Comparison of ENCODE assay signal across 19 mouse cellular contexts in genomic region chr17:55950601-55951000, GRCm38 (mm10). TPM values are rescaled to one million over a fixed set of nuclear protein-coding genes. Genes with fewer than 3 reads are reported as not detected.
DNase-seq lines count a peak whose midpoint lies in the region; ATAC-seq lines count a peak whose summit lies in the region.
"Had no signal": no experiment of that assay in that cellular context is flagged by ENCODE, and none has a peak within 500 bp of the region (broad histone marks: within the 10 kb centered on the region; RNA-seq: fewer than 3 reads in every experiment).

No protein-coding gene starts in this region.

- no peak overlapping the region for H3K9ac ChIP-seq in intestine, embryonic 14.5 days (ENCODE audit: low read length)
- no peak overlapping the region for H3K9ac ChIP-seq in intestine, embryonic 15.5 days
- H3K9ac ChIP-seq: forebrain, postnatal 0 days; heart, embryonic 12.5 days; hindbrain, embryonic 15.5 days had no signal

- H3K4me1 ChIP-seq in intestine, embryonic 14.5 days (replicated peaks; ENCODE audit: control insufficient read depth, insufficient read depth, low read length) = no peaks in the 10 kb centered on the region
- peaks cover 2% of the 10 kb centered on the region; the same call in 1 of the 2 replicates for H3K4me1 ChIP-seq in intestine, embryonic 15.5 days (replicated peaks)
- H3K4me1 ChIP-seq: heart, embryonic 12.5 days had no signal

- WGBS in intestine, embryonic 14.5 days = 69% methylated on average over 9 of the region's 9 CpGs
- 74% methylated on average over 9 of the region's 9 CpGs for WGBS in intestine, embryonic 15.5 days

- DNase-seq in cerebellum, adult 9-11 months = peak; percentile 14
- peak; percentile 27 for DNase-seq in intestine, embryonic 14.5 days (ENCODE audit: low spot score)
- peak; percentile 3 for DNase-seq in thymus, postnatal 4 days
- DNase-seq in thymus, adult 18-20 months = no peak
- no peak for DNase-seq in urinary bladder, postnatal 10 days (ENCODE audit: low spot score)
- DNase-seq: adrenal gland, adult 8-10 months; adrenal gland, postnatal 36 days; cerebellum, adult 11 months; cerebellum, adult 8-10 months; cerebellum, postnatal 36 days; forebrain, postnatal 0 days; gastrocnemius, postnatal 14 days had no signal

- H3K4me2 ChIP-seq in intestine, embryonic 14.5 days (ENCODE audit: low read length) = no peak overlapping the region
- no peak overlapping the region for H3K4me2 ChIP-seq in intestine, embryonic 15.5 days (replicated peaks)
- H3K4me2 ChIP-seq: heart, embryonic 12.5 days; hindbrain, embryonic 15.5 days had no signal

- no peak for ATAC-seq in cerebellum, adult (ENCODE audit: insufficient number of reproducible peaks, low FRiP score, low TSS enrichment)
- no peak for ATAC-seq in intestine, embryonic 14.5 days (replicated peaks; ENCODE audit: low FRiP score, low TSS enrichment, low read depth)
- no peak for ATAC-seq in intestine, embryonic 15.5 days
- ATAC-seq: forebrain, postnatal 0 days had no signal

- no peak overlapping the region for H3K27ac ChIP-seq in intestine, embryonic 14.5 days (ENCODE audit: low read depth)
- H3K27ac ChIP-seq in intestine, embryonic 15.5 days = no peak overlapping the region
- H3K27ac ChIP-seq: embryonic facial prominence, embryonic 10.5 days; hindbrain, embryonic 15.5 days had no signal

- H3K36me3 ChIP-seq in intestine, embryonic 14.5 days (ENCODE audit: control insufficient read depth, insufficient read depth, low read length) = no peaks in the 10 kb centered on the region
- H3K36me3 ChIP-seq in intestine, embryonic 15.5 days = no peaks in the 10 kb centered on the region
- H3K36me3 ChIP-seq: embryonic facial prominence, embryonic 10.5 days; G1E; heart, embryonic 12.5 days; hindbrain, embryonic 15.5 days had no signal

- no peaks in the 10 kb centered on the region for H3K27me3 ChIP-seq in intestine, embryonic 14.5 days (replicated peaks; ENCODE audit: control insufficient read depth, insufficient read depth, low read length)
- H3K27me3 ChIP-seq in intestine, embryonic 15.5 days (replicated peaks) = peaks cover 11% of the 10 kb centered on the region; the same call in 1 of the 2 replicates
- H3K27me3 ChIP-seq: hindbrain, embryonic 15.5 days had no signal

- H3K9me3 ChIP-seq in intestine, embryonic 14.5 days (ENCODE audit: control insufficient read depth, low read length) = no peaks in the 10 kb centered on the region
- no peaks in the 10 kb centered on the region for H3K9me3 ChIP-seq in intestine, embryonic 15.5 days
- H3K9me3 ChIP-seq: embryonic facial prominence, embryonic 10.5 days; G1E; heart, embryonic 12.5 days; hindbrain, embryonic 15.5 days had no signal

- H3K4me3 ChIP-seq in intestine, embryonic 14.5 days (ENCODE audit: low read depth, low read length) = no peak overlapping the region
- H3K4me3 ChIP-seq in intestine, embryonic 15.5 days (replicated peaks) = no peak overlapping the region
- H3K4me3 ChIP-seq: embryonic facial prominence, embryonic 10.5 days; heart, embryonic 12.5 days; hindbrain, embryonic 15.5 days had no signal

RNA-seq across cellular contexts. Expression of gene Zfp119b, which starts 1.3 kb away (rescaled TPM):
- polyA plus RNA-seq in intestine, embryonic 14.5 days (2014; fragmentation: Nextera tagmentation; extraction: Ambion mirVana) = 4.2 and 5.0 TPM in 2 replicates
- polyA plus RNA-seq in intestine, embryonic 15.5 days (2015; fragmentation: Nextera tagmentation; extraction: Ambion mirVana) = 3.5 and 4.4 TPM in 2 replicates

RNA-seq across cellular contexts. Expression of gene Ebi3, which starts 1.8 kb away (rescaled TPM):
- 2.5 and 2.8 TPM in 2 replicates for polyA plus RNA-seq in intestine, embryonic 14.5 days (2014; fragmentation: Nextera tagmentation; extraction: Ambion mirVana)
- polyA plus RNA-seq in intestine, embryonic 15.5 days (2015; fragmentation: Nextera tagmentation; extraction: Ambion mirVana) = 2.8 and 3.2 TPM in 2 replicates
- polyA plus RNA-seq: C2C12; heart, embryonic 12.5 days had no signal

RNA-seq across cellular contexts. Expression of gene Yju2, which starts 8.3 kb away (rescaled TPM):
- polyA plus RNA-seq in intestine, embryonic 14.5 days (2014; fragmentation: Nextera tagmentation; extraction: Ambion mirVana) = 18.6 and 23.6 TPM in 2 replicates
- polyA plus RNA-seq in intestine, embryonic 15.5 days (2015; fragmentation: Nextera tagmentation; extraction: Ambion mirVana) = 21.0 and 21.4 TPM in 2 replicates

RNA-seq across cellular contexts. Expression of gene Shd, which starts 19.7 kb away (rescaled TPM):
- polyA plus RNA-seq in intestine, embryonic 14.5 days (2014; fragmentation: Nextera tagmentation; extraction: Ambion mirVana) = 13.2 and 18.3 TPM in 2 replicates
- polyA plus RNA-seq in intestine, embryonic 15.5 days (2015; fragmentation: Nextera tagmentation; extraction: Ambion mirVana) = 9.0 and 9.4 TPM in 2 replicates
- polyA plus RNA-seq: C2C12 had no signal

RNA-seq across cellular contexts. Expression of gene Fsd1, which starts 35.7 kb away (rescaled TPM):
- polyA plus RNA-seq in intestine, embryonic 14.5 days (2014; fragmentation: Nextera tagmentation; extraction: Ambion mirVana) = 16.9 and 18.8 TPM in 2 replicates
- polyA plus RNA-seq in intestine, embryonic 15.5 days (2015; fragmentation: Nextera tagmentation; extraction: Ambion mirVana) = 8.9 and 11.5 TPM in 2 replicates
- polyA plus RNA-seq: G1E had no signal

Comparison
In these comparisons a context has a peak if more than half of its experiments do, and no peak if none do; other contexts are left out.
1. DNase-seq: peak in cerebellum, adult 9-11 months (single experiment), intestine, embryonic 14.5 days (single experiment) and thymus, postnatal 4 days (single experiment); none in thymus, adult 18-20 months (0 of 2) and urinary bladder, postnatal 10 days (single experiment).